Mouse (Mus musculus) heart, embryonic 14.5 days (tissue): ENCODE measurements around the gene Cmtr1. TPM values are rescaled to one million over a fixed set of nuclear protein-coding genes. Genes with fewer than 3 reads are reported as not detected.

Experiments
- ATAC-seq: fragments of 200-750 bp; cut with Nextera tagmentation; 2 replicates; pipeline ENCODE4 v1.8.0; 2017; ENCODE audit warnings: low read depth, moderate TSS enrichment; ENCODE audit not compliant: insufficient number of reproducible peaks, insufficient read depth, low FRiP score
- H3K27ac ChIP-seq, 2 experiments: fragments of 200-500 bp in 1 of 2; fragments of 300-500 bp in 1 of 2; sonication (generic) in 1 of 2; replicated peaks in 1 of 2; 2 replicates each; pipeline ENCODE4 v1.5.1; 2012 to 2014; ENCODE audit warnings: low read depth in 2 of 2, low read length in 2 of 2, control low read depth in 1 of 2, mild to moderate bottlenecking in 1 of 2, mixed read lengths in 1 of 2; ENCODE audit not compliant: control insufficient read depth in 1 of 2, insufficient read depth in 1 of 2
- H3K27me3 ChIP-seq: fragments of 300-500 bp; sonication (generic); 2 replicates; pipeline ENCODE4 v1.6.1; 2014; ENCODE audit warnings: mild to moderate bottlenecking, low read length, control low read depth; ENCODE audit not compliant: control insufficient read depth, insufficient read depth
- H3K36me3 ChIP-seq: fragments of 300-500 bp; sonication (generic); 2 replicates; pipeline ENCODE4 v1.6.1; 2014; ENCODE audit warnings: mild to moderate bottlenecking, control low read depth, low read length, mixed read lengths; ENCODE audit not compliant: control insufficient read depth, insufficient read depth
- H3K4me1 ChIP-seq, 2 experiments: fragments of 200-500 bp in 1 of 2; fragments of 300-500 bp in 1 of 2; sonication (generic) in 1 of 2; 2 replicates each; pipeline ENCODE4 v1.6.1; 2012 to 2014; ENCODE audit warnings: low read length in 2 of 2, control low read depth in 1 of 2, mixed read lengths in 1 of 2; ENCODE audit not compliant: control insufficient read depth in 2 of 2, insufficient read depth in 2 of 2
- H3K4me2 ChIP-seq: fragments of 300-500 bp; sonication (generic); 2 replicates; pipeline ENCODE4 v1.6.1; 2014; ENCODE audit warnings: mild to moderate bottlenecking, low read length
- H3K4me3 ChIP-seq, 2 experiments: fragments of 200-500 bp in 1 of 2; fragments of 300-500 bp in 1 of 2; sonication (generic) in 1 of 2; 2 replicates each; pipeline ENCODE4 v1.5.1; 2012 to 2014; ENCODE audit warnings: low read length in 2 of 2, mild to moderate bottlenecking in 2 of 2, control low read depth in 1 of 2, low read depth in 1 of 2, moderate library complexity in 1 of 2; ENCODE audit not compliant: control insufficient read depth in 1 of 2, insufficient read depth in 1 of 2
- H3K9ac ChIP-seq: fragments of 300-500 bp; sonication (generic); 2 replicates; pipeline ENCODE4 v1.6.1; 2014; ENCODE audit warnings: mild to moderate bottlenecking, low read length
- H3K9me3 ChIP-seq: fragments of 300-500 bp; sonication (generic); 2 replicates; pipeline ENCODE4 v1.6.1; 2016; ENCODE audit warnings: low read length, control low read depth; ENCODE audit not compliant: control insufficient read depth
- WGBS: fragments of 180-500 bp; shearing (Covaris S2); extraction: QIAGEN DNeasy Blood & Tissue Kit; methylation state at CpG from one replicate; pipeline ENCODE4 v1.1.7; 2014; 5-methylcytosine and 5-hydroxymethylcytosine counted together
- polyA plus RNA-seq: library from polyadenylated mRNA; unstranded; fragments of >200 nt; fragmentation: Nextera tagmentation; extraction: Ambion mirVana; gene quantifications from 2 replicates; pipeline ENCODE4 v1.2.1, GENCODE M21; 2014

The Cmtr1 gene
- polyA plus RNA-seq, 1 experiment from 2014 or later: 81.3 TPM

DNA sequence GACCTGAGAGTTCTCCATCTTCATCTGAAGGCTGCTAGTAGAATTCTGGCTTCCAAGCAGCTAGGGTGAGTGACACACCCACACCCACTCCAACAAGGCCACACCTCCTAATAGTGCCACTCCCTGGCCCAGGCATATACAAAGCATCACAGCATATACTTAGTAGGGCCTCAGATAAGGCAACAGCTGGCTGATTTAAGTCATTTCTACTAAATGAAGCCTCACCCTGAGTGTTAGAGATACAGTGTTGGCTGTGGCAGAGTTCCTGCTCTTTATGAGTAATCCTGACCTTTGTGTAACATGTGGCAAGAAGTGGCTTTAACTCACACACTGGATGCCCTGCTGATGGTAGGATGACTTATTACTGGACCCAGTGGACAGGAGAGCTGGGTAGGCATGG is 9.5 kb downstream of the Cmtr1 start:
- Histone ChIP-seq H3K27ac (no peak overlapping the region), H3K9me3 (no peaks in the 10 kb centered on the region), H3K4me1 (no peaks in the 10 kb centered on the region), H3K4me3 (no peak overlapping the region), H3K36me3 (peaks cover 57% of the 10 kb centered on the region), H3K9ac (no peak overlapping the region), H3K27me3 (no peaks in the 10 kb centered on the region), H3K4me2 (no peak overlapping the region)
- no peak for ATAC-seq

DNA sequence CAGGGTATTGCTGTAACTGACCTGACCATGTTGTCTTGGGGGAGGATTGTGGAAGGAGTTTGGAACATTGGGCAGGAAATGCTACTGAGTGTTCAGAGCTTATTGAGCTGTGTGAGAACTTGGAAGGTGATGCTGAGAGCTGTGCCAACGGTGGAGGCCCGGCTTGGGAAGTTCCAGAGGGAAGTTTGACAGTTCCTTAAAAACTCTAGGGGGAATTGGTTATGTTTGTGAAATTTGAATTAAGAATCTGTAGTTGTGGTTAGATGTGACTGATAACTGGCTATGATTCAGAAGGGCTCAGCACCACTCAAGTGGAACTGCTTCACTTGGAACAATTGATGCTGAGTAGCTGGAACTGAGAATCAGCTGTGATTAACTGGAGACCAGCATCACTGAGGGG is 10.6 kb downstream of the Cmtr1 start:
- ATAC-seq: no peak
- Histone ChIP-seq H3K27me3 (no peaks in the 10 kb centered on the region), H3K9ac (no peak overlapping the region), H3K36me3 (peaks cover 58% of the 10 kb centered on the region), H3K27ac (no peak overlapping the region), H3K4me3 (no peak overlapping the region), H3K4me2 (no peak overlapping the region), H3K4me1 (no peaks in the 10 kb centered on the region), H3K9me3 (no peaks in the 10 kb centered on the region)
- WGBS: 77% methylated on average over 2 of the region's 2 CpGs

DNA sequence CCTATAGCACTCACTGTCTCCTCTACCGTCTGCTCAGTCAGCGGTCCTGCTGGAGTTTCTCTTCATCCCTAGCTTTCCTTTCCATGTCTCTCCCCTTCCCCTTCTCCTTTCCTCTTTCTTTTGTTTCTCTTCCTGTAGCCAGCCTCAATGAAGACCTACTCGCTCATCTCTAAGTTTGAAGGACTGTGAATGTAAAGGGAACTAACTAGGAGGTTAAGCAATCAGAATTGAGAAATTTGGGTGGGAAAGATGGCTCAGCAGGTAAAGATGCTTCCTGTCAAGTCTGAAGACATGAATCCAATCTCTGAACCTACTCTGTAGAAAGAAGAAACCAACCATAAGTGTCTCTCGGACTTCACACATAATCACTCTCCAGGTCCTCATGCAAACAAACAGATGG is 12.9 kb downstream of the Cmtr1 start:
- ATAC-seq: no peak
- no peak overlapping the region for H3K27ac ChIP-seq
- peaks cover 68% of the 10 kb centered on the region for H3K36me3 ChIP-seq
- 91% methylated on average over 4 of the region's 4 CpGs for WGBS
- H3K4me1 ChIP-seq: no peaks in the 10 kb centered on the region
- H3K4me2 ChIP-seq: no peak overlapping the region
- H3K9me3 ChIP-seq: no peaks in the 10 kb centered on the region
- no peak overlapping the region for H3K4me3 ChIP-seq
- H3K27me3 ChIP-seq: no peaks in the 10 kb centered on the region
- H3K9ac ChIP-seq: no peak overlapping the region

DNA sequence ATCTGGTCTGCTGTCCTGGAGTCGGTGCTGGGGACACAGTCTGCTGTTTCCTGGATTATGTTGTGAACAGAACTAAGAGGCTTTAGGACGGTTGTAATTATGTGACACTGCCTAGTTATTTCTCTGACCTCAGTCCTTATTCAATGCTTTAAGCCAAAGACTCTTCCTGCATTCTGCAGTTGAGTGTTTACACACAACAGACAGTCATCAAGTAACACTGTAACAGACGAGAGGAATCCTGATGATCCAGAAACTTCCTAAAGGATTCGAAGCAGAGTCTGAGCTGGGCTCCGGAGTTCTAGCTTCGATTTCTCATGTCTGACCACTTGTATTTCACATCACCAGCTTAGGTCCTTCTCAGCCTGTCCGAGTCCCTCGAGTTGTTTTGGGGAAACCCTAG is 18.1 kb downstream of the Cmtr1 start:
- 88% methylated on average over 8 of the region's 8 CpGs for WGBS
- ATAC-seq: no peak
- Histone ChIP-seq H3K27ac (no peak overlapping the region), H3K4me3 (no peak overlapping the region), H3K4me2 (no peak overlapping the region), H3K36me3 (peaks cover 92% of the 10 kb centered on the region), H3K9me3 (no peaks in the 10 kb centered on the region), H3K4me1 (peaks cover 0 to 9% of the 10 kb centered on the region in 2 experiments; a peak in 3 of 4 replicates), H3K27me3 (no peaks in the 10 kb centered on the region), H3K9ac (no peak overlapping the region)

DNA sequence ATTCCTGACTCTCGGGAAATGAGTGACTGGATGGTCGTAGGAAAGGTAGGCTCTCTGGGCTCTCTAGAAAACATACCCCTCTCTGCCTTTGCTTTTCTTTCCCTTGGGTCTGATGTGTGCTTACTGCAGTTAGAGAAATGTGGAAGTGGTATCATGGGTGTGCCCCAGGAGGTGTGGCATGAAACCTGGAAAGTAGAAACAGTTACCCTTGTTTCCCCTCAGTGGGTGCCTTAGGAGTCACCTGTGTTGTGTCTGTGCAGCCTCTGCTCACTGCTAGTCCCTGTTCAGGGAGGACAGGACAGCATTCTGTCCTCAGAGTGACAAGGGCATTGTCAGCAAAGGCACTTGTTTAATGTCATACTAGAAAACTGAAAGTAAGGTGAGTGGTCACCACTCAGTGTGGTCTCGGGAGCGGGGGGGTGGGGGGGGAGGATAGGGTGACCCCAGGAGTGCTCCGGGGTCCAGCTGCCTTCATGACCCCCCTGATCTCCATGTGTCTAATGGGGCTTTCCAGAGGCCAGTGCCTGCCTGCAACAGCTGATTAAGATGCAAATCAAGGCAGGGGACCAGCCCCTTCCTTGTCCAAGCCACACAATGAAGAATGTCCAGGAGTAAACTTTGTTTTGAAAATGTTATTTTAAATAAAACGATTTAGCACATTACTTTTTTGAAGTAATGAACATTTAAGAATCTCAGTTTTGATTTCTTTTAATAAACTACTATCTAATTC is 18.8 kb downstream of the Cmtr1 start:
- H3K4me1 ChIP-seq: peaks cover 0 to 9% of the 10 kb centered on the region in 2 experiments; a peak in 3 of 4 replicates
- no peaks in the 10 kb centered on the region for H3K9me3 ChIP-seq
- H3K4me3 ChIP-seq: no peak overlapping the region
- no peak overlapping the region for H3K9ac ChIP-seq
- 75% methylated on average over 6 of the region's 6 CpGs for WGBS
- ATAC-seq: no peak
- no peak overlapping the region for H3K27ac ChIP-seq
- H3K4me2 ChIP-seq: no peak overlapping the region
- peaks cover 92% of the 10 kb centered on the region for H3K36me3 ChIP-seq
- no peaks in the 10 kb centered on the region for H3K27me3 ChIP-seq

DNA sequence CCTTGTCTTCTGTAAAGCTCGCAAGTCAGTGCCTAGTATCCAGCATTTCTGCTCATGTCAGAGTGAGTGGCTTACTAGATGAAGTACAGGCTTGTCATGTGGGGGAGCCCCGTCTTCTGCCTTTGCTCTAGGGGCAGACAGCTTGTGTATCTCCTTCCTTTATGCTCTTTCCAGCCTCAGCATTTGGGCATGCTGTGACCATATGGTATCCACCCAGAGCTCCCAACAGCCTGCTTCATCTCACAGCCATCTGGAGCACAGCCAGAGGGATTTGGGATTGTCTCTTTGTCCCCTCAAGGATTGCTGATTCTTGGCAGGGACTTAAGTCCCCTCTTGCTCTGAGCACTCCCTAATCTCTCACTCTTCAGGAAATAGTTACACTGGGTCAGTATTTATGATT is 19.8 kb downstream of the Cmtr1 start:
- Histone ChIP-seq H3K4me1 (peaks cover 0 to 9% of the 10 kb centered on the region in 2 experiments; a peak in 3 of 4 replicates), H3K27ac (no peak overlapping the region), H3K36me3 (peaks cover 92% of the 10 kb centered on the region), H3K4me2 (no peak overlapping the region), H3K9me3 (no peaks in the 10 kb centered on the region), H3K9ac (no peak overlapping the region), H3K4me3 (no peak overlapping the region), H3K27me3 (no peaks in the 10 kb centered on the region)
- ATAC-seq: no peak
- 68% methylated on average over 2 of the region's 2 CpGs for WGBS

DNA sequence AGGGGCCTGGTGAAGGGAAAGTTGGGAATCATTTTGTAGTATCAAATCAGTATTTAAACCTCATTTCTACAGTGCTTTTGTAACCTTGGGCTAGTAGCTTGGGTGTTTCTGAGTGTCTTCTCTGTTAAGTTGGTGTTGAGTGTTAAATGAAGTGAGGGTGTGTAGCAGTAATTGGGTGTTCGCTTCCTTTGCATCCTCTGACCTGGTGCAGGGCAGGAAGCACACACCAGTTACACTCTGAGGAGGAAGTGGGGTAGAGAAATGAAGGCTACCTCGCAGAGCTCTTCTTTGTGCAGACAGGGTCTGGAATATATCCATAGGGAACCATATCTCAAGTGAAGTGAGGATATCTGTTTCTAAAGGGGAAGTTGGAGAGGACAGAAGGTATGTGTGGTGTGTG is 20.5 kb downstream of the Cmtr1 start:
- H3K27ac ChIP-seq: no peak overlapping the region

DNA sequence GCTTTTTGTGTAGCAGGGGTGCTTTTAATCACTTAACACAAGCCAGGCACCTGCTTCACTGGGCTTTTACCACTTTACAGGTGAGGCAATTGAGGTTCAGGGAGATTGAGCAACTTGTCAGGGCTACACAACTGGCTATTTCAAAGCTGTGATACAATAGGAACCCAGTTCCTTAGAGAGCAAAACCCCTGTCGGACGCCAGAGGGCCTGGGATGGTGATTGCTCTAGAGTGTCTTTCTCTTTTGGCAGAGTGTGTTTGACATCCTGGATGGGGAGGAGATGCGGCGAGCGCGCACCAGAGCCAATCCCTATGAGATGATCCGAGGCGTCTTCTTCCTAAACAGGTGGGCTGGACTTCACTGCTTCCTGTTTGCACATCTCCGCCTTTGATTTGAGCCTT is 21.3 kb downstream of the Cmtr1 start:
- Histone ChIP-seq H3K4me3 (no peak overlapping the region), H3K27me3 (no peaks in the 10 kb centered on the region), H3K9me3 (no peaks in the 10 kb centered on the region), H3K4me2 (no peak overlapping the region), H3K36me3 (peaks cover 92% of the 10 kb centered on the region), H3K27ac (no peak overlapping the region), H3K9ac (no peak overlapping the region), H3K4me1 (peaks cover under 1 to 13% of the 10 kb centered on the region in 2 experiments; a peak in 3 of 4 replicates)
- no peak for ATAC-seq
- 93% methylated on average over 9 of the region's 9 CpGs for WGBS

More for the DNA sequence above, 20.5 kb downstream of the Cmtr1 start:
- Histone ChIP-seq H3K9me3 (no peaks in the 10 kb centered on the region), H3K4me3 (no peak overlapping the region), H3K27me3 (no peaks in the 10 kb centered on the region), H3K4me2 (no peak overlapping the region), H3K4me1 (peaks cover 0 to 9% of the 10 kb centered on the region in 2 experiments; a peak in 3 of 4 replicates), H3K36me3 (peaks cover 92% of the 10 kb centered on the region), H3K9ac (no peak overlapping the region)
- ATAC-seq: no peak
- 54% methylated on average over 2 of the region's 2 CpGs for WGBS
